Mouse (Mus musculus) ES-E14 (cell line): ENCODE results near the gene Slc25a38.

Experiments used
- HCFC1 ChIP-seq: IDR thresholded peaks from 2 replicates; pipeline ENCODE4 v1.6.1; 2012; ENCODE audit warnings: low read length, inconsistent platforms, borderline replicate concordance; ENCODE audit not compliant: insufficient read depth
- MAFK ChIP-seq: IDR thresholded peaks from 2 replicates; pipeline ENCODE4 v1.6.1; 2014; ENCODE audit warnings: mild to moderate bottlenecking, low read depth, low read length, inconsistent platforms; ENCODE audit not compliant: insufficient read depth
- ZNF384 ChIP-seq: IDR thresholded peaks from 2 replicates; pipeline ENCODE4 v1.6.1; 2012; ENCODE audit warnings: low read depth, low read length, inconsistent platforms

DNA sequence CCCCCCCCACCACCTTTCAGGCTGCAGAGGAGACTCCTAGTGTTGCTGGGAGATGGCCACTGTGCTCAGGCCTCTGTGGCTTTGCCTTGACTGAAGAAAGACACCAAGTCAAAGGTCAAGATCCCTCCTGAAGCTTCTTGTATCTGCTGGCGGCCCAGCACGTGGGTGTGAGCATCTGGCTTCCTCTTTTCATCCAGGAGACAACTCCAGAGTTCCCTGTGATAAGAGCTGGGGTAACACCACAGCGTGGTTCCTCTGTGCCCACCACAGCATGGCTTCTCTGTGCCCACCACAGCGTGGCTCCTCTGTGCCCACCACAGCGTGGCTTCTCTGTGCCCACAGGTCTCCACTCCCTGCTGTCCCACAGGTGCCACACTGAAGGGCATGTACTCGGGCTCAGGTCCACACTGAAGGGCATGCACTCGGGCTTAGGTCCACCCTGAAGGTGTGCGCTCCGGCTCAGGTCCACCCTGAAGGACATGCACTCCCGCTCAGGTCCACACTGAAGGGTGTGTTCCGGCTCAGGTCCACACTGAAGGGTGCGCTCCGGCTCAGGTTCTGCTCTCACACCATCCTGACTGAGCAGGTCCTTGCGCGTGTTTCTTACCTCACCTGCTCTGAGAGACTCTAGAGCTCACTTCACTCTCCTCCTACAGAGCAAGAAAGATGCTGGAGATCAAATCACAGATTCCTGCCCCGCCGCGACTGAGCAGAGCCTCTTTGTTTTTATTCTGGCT is 26.8 kb upstream of the Slc25a38 start:
- no peak for TF ChIP-seq MAFK
- no peak for TF ChIP-seq HCFC1
- no peak for TF ChIP-seq ZNF384
